Mouse (Mus musculus) heart, embryonic 12.5 days (tissue): Measurements from ENCODE around the gene Yars. TPM values are rescaled to one million over a fixed set of nuclear protein-coding genes. Genes with fewer than 3 reads are reported as not detected.

ENCODE experiments used
- ATAC-seq: fragments of 200-750 bp; cut with Nextera tagmentation; 2 replicates; pipeline ENCODE4 v1.8.0; 2017; ENCODE audit warnings: moderate TSS enrichment, moderate library complexity; ENCODE audit not compliant: insufficient number of reproducible peaks, low FRiP score
- H3K27ac ChIP-seq: fragments of 300-500 bp; sonication (generic); 2 replicates; pipeline ENCODE4 v1.5.1; 2016; ENCODE audit warnings: mild to moderate bottlenecking, moderate library complexity; ENCODE audit not compliant: poor library complexity, severe bottlenecking
- H3K27me3 ChIP-seq: fragments of 300-500 bp; sonication (generic); replicated peaks from 2 replicates; pipeline ENCODE4 v1.6.1; 2016; ENCODE audit warnings: mild to moderate bottlenecking, moderate library complexity
- H3K36me3 ChIP-seq: fragments of 300-500 bp; sonication (generic); 2 replicates; pipeline ENCODE4 v1.6.1; 2016; ENCODE audit warnings: mild to moderate bottlenecking, moderate library complexity
- H3K4me1 ChIP-seq: fragments of 300-500 bp; sonication (generic); replicated peaks from 2 replicates; pipeline ENCODE4 v1.6.1; 2016; ENCODE audit warnings: mild to moderate bottlenecking
- H3K4me2 ChIP-seq: fragments of 300-500 bp; sonication (generic); 2 replicates; pipeline ENCODE4 v1.6.1; 2016; ENCODE audit warnings: mild to moderate bottlenecking, moderate library complexity
- H3K4me3 ChIP-seq: fragments of 300-500 bp; sonication (generic); 2 replicates; pipeline ENCODE4 v1.5.1; 2016; ENCODE audit warnings: mild to moderate bottlenecking
- H3K9ac ChIP-seq: fragments of 300-500 bp; sonication (generic); 2 replicates; pipeline ENCODE4 v1.6.1; 2016; ENCODE audit warnings: mild to moderate bottlenecking, moderate library complexity
- H3K9me3 ChIP-seq: fragments of 300-500 bp; sonication (generic); replicated peaks from 2 replicates; pipeline ENCODE4 v1.6.1; 2016; ENCODE audit warnings: mild to moderate bottlenecking, moderate library complexity
- WGBS: fragments of 180-500 bp; shearing (Covaris S2); methylation state at CpG from one replicate; pipeline ENCODE4 v1.1.7; 2016; 5-methylcytosine and 5-hydroxymethylcytosine counted together
- polyA plus RNA-seq: library from polyadenylated mRNA; unstranded; fragments of >200 nt; fragmentation: Nextera tagmentation; extraction: Ambion mirVana; gene quantifications from 2 replicates; pipeline ENCODE4 v1.2.1, GENCODE M21; 2016

Gene Yars
- polyA plus RNA-seq, 1 experiment from 2014 or later = 49.3 TPM

DNA sequence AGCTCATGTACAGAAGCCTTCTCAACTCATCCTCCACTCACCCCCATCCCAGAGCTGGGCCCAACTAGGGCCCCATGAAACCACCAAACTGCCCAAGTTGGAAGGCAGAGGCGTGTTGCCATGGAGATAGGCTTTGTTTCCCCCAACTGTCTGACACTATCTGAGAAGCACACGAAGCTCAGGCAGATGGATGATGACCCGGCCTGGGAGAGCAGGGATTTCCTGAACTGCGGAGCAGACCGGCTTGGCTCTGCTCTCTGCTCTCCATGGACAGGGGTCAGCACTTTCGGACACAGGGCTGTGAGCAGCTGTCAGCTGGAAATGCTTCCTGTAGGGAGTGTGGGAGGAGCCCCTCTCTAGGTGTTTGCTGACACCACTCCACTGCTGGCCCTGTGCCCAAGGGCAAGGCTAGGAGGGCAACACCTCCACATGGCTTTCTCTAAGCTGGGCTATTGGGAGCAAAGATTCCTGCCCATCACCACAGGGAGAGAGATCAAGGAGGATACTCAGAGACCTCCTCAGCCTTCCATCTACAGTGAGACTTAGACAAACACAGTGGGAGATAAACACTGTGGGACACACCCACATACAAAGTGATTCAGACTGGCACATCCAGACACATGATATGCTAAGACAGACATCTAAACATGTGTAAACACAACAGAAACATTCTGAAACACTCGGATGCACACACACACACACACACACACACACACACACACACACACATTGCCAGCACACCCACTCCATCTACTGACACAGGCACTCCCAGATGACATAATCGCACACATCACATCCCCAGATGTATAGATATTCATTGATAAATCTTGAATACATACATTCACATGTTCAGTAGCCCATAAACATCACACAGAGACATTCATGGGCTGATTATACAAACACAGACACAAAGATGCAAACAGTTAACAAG, 67.2 kb downstream of the Yars start:
- peak; percentile 83 for ATAC-seq
- Histone ChIP-seq H3K27ac (peak overlapping the region; percentile 1; the same call in 1 of the 2 replicates), H3K4me3 (no peak overlapping the region), H3K9me3 (no peaks in the 10 kb centered on the region), H3K27me3 (peaks cover 64% of the 10 kb centered on the region), H3K4me1 (peaks cover 24% of the 10 kb centered on the region), H3K4me2 (peak overlapping the region; percentile 16), H3K9ac (no peak overlapping the region), H3K36me3 (no peaks in the 10 kb centered on the region)
- 23% methylated on average over 8 of the region's 8 CpGs for WGBS

DNA sequence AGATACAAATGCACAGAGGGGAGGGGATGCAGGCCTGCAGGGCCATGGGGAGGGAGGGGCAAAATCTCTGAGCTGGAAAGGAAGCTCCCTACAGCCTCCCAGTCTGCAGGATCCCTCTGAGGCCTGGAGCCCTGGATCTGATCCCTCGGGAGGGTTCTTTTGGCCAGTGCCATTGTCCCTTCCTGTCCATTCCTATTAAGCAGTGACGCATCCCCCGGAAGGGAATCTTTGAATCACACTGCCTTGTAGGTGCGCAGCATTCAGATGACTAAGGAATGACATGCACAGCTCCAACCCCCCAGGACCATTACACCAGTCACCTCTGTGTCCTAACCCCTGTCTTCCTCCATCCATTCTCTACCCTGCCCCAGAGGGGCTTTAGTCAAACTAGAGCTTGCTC, 69.5 kb downstream of the Yars start:
- Histone ChIP-seq H3K27me3 (peaks cover 60% of the 10 kb centered on the region), H3K9ac (no peak overlapping the region), H3K9me3 (no peaks in the 10 kb centered on the region), H3K4me3 (no peak overlapping the region), H3K4me1 (peaks cover 33% of the 10 kb centered on the region), H3K4me2 (no peak overlapping the region), H3K36me3 (no peaks in the 10 kb centered on the region), H3K27ac (no peak overlapping the region)
- no peak for ATAC-seq
- WGBS = 72% methylated on average over 4 of the region's 4 CpGs

DNA sequence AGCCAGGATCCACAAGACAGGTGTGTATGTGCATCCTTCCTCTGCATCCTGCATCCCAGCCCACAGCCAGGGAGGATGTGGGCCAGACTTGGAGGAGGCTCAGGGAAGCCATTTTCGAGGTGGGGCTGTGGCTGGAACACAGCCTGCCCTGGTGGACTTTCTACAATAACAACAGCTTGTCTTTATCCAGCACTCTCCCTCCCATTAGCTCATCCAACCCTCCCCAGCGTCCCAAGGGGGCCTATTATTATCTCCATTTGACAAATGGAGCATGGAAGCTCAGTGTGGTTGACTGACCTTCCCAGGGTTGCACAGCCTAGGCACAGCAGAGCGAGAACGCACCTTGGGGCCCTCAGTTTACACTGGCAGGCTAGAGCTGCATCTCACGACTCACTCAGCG, 71.1 kb downstream of the Yars start:
- H3K9ac ChIP-seq = 0 out of 2 replicates have a peak overlapping the region, but pooled peaks have one; percentile 21
- WGBS = 12% methylated on average over 6 of the region's 6 CpGs
- no peak overlapping the region for H3K27ac ChIP-seq

DNA sequence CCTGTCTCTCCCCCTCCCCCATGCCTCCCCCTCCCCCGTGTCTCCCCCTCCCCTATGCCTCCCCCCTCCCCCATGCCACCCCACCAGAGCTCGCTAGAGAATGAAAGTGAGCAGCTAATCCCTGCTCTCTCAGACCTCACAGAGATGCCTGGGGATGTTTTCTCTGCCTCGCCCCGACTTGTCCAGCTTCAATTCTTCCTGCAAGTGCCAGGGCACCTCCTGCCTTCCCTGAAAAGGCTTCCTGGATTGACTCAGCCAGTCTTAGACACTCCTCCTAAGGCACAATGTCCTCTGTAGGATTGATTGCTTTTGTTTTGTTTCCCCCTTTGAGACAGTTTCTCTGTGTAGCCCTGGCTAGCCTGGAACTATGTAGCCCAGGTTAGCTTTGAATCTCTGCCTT, 71.6 kb downstream of the Yars start, which contains the start of gene C77080:
C77080 (minus strand) TSS at position 209 of the 400 bp plus-strand sequence.
- H3K27me3 ChIP-seq = peaks cover 61% of the 10 kb centered on the region
- 0 out of 2 replicates have a peak within 1 kb of the TSS, but pooled peaks have one; percentile 21 for H3K9ac ChIP-seq
- no peak within 1 kb of the TSS for H3K27ac ChIP-seq
- WGBS = 11% methylated on average over 3 of the region's 4 CpGs
- H3K4me3 ChIP-seq = no peak within 1 kb of the TSS
- ATAC-seq = no peak
- no peaks in the 10 kb centered on the region for H3K9me3 ChIP-seq
- H3K36me3 ChIP-seq = no peaks in the 10 kb centered on the region
- peaks cover 32% of the 10 kb centered on the region for H3K4me1 ChIP-seq
- H3K4me2 ChIP-seq = 0 out of 2 replicates have a peak within 1 kb of the TSS, but pooled peaks have one; percentile 21

More for the DNA sequence above, 71.1 kb downstream of the Yars start:
- Histone ChIP-seq H3K4me2 (0 out of 2 replicates have a peak overlapping the region, but pooled peaks have one; percentile 21), H3K36me3 (no peaks in the 10 kb centered on the region), H3K27me3 (peaks cover 59% of the 10 kb centered on the region), H3K4me1 (peaks cover 35% of the 10 kb centered on the region), H3K9me3 (no peaks in the 10 kb centered on the region), H3K4me3 (no peak overlapping the region)
- no peak for ATAC-seq

DNA sequence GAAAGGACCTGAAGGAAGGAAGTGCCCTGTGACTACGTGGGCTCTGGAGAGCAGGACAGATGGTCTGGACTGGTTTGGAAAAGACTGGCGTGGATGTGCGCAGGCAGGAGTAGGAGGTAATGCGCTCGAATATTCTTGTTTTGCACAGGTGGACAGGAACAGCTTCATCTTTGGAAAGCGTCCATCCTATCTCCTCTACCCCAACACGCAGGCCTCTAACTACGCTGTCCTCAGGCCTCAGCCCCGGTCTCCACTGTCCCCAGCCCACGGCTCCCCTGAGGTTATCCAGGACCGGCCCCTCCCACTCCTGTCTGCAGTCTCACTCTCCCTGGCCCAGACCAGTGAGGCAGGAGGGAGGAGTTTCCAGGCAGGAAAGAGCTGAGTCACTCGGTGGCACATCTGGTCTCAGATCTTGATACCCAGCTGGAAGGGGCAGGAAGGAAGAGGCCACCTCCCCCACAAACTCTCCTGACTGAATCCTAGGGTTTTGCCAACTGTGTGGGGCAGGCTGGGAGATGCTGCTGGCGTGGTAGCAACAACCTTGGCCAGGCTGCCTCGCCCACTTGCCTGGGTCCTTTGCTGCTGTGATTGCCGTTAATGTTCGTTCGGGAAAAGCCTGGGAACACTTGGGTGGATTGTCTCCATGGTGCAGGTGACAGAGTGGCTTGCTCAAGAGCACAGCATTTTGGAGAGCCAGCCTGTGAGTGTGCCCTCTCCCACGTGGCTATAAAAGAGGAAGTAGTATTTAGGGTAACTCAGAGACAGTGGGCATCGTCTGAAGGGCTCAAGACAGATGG, 73.9 kb downstream of the Yars start:
- Histone ChIP-seq H3K27me3 (peaks cover 73% of the 10 kb centered on the region), H3K36me3 (no peaks in the 10 kb centered on the region), H3K9me3 (no peaks in the 10 kb centered on the region), H3K27ac (peak overlapping the region; percentile 25; the same call in 1 of the 2 replicates), H3K4me2 (peak overlapping the region; percentile 39), H3K4me1 (peaks cover 23% of the 10 kb centered on the region), H3K4me3 (no peak overlapping the region), H3K9ac (no peak overlapping the region)
- ATAC-seq = peak; percentile 87
- 20% methylated on average over 19 of the region's 19 CpGs for WGBS

DNA sequence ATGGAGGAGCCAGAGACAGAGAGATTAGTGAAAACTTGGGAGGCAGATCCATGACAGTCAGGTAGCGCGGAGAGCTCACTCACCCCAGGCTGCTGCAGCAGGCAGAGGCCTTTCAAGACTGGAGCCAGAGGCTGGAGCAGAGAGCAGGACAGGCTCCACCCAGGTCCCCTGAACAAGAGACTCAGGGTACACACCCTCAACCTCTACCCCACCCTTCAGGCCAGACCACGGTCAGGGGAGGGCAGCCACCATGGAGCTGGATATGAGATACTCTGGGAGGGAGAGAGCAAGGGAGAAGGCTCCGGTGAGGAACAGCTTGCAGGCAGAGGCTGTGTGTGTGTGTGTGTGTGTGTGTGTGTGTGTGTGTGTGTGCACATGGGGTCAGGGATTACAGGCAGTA, 76.6 kb downstream of the Yars start:
- Histone ChIP-seq H3K4me2 (no peak overlapping the region), H3K27me3 (peaks cover 57% of the 10 kb centered on the region), H3K4me3 (no peak overlapping the region), H3K9me3 (no peaks in the 10 kb centered on the region), H3K27ac (no peak overlapping the region), H3K9ac (no peak overlapping the region), H3K36me3 (no peaks in the 10 kb centered on the region), H3K4me1 (peaks cover 17% of the 10 kb centered on the region)
- WGBS = 89% methylated on average over 4 of the region's 4 CpGs
- ATAC-seq = no peak

DNA sequence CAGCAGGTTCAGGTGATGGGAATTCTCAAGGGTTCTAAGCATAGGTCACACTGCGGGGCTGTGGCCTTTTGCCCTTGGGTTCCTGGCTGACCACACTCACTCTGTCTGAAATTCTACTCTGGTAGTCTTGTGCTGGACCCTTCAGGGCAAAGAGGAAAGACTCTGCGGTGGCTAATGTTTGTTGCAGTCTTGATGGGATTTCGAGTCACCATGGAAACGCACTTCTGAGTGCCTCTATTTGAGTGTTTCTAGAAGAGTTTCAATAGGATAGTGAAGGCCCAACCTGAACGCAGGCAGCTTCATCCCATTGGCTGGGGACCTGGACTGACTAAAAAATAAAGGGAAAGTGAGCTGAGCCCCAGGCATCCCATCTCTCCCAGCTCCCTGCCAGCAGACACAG, 77.3 kb downstream of the Yars start:
- 85% methylated on average over 5 of the region's 5 CpGs for WGBS
- Histone ChIP-seq H3K9ac (no peak overlapping the region), H3K36me3 (no peaks in the 10 kb centered on the region), H3K9me3 (no peaks in the 10 kb centered on the region), H3K4me2 (no peak overlapping the region), H3K27ac (no peak overlapping the region), H3K27me3 (peaks cover 55% of the 10 kb centered on the region), H3K4me1 (peaks cover 15% of the 10 kb centered on the region), H3K4me3 (no peak overlapping the region)
- ATAC-seq = no peak

DNA sequence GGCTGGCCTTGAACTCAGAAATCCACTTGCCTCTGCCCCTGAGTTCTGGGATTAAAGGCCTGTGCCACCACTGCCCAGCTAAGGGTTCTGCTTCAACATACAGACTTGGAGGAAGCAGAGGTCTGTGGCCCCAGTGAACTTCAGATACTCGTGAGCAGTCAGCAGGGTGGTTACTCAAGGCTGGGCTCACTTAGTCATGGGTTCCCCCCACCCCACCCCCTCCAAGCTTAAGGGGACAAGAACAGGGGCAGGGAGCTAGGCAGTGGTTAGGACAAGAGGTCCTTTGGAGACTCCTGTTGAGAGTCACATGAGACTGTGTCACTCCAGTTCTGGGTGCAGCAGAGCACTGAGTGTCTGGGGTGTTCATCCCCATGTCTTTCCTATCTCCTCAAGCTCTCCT, 79.1 kb downstream of the Yars start:
- peaks cover 49% of the 10 kb centered on the region for H3K27me3 ChIP-seq
- no peak overlapping the region for H3K4me3 ChIP-seq
- WGBS = 48% methylated on average over 1 of the region's 1 CpGs
- H3K4me1 ChIP-seq = peaks cover 14% of the 10 kb centered on the region
- no peak overlapping the region for H3K4me2 ChIP-seq
- H3K9ac ChIP-seq = no peak overlapping the region
- ATAC-seq = no peak
- no peaks in the 10 kb centered on the region for H3K9me3 ChIP-seq
- no peak overlapping the region for H3K27ac ChIP-seq
- H3K36me3 ChIP-seq = no peaks in the 10 kb centered on the region

Other genes starting within 250 kb of the Yars start
- 6.8 and 7.4 TPM in 2 replicates for gene Azin2, start 227.3 kb upstream of the Yars start, polyA plus RNA-seq
- 164 and 167 TPM in 2 replicates for gene Ak2, start 197.8 kb upstream of the Yars start, polyA plus RNA-seq
- gene Rnf19b, start 131.5 kb upstream of the Yars start, polyA plus RNA-seq = 8.1 and 8.2 TPM in 2 replicates
- 0.24 and 0.34 TPM in 2 replicates for gene Tmem54, start 84.2 kb upstream of the Yars start, polyA plus RNA-seq
- 0.27 and 0.50 TPM in 2 replicates for gene Hpca, start 67.7 kb upstream of the Yars start, polyA plus RNA-seq
- gene Fndc5, start 52.8 kb upstream of the Yars start, polyA plus RNA-seq = 6.9 and 7.8 TPM in 2 replicates
- 21.3 and 22.6 TPM in 2 replicates for gene S100pbp, start within 50 bp of the Yars start, polyA plus RNA-seq
- 1.2 and 1.6 TPM in 2 replicates for gene C77080, start 71.6 kb downstream of the Yars start, polyA plus RNA-seq
- gene Sync, start 97.9 kb downstream of the Yars start, polyA plus RNA-seq = 1.1 and 1.3 TPM in 2 replicates
- gene Rbbp4, start 145.6 kb downstream of the Yars start, polyA plus RNA-seq = 342 TPM in 2 replicates
- gene Zbtb8os, start 145.9 kb downstream of the Yars start, polyA plus RNA-seq = 46.7 and 51.1 TPM in 2 replicates
- 11.1 and 11.8 TPM in 2 replicates for gene Zbtb8a, start 188.4 kb downstream of the Yars start, polyA plus RNA-seq